Mouse (Mus musculus) heart, embryonic 16.5 days (tissue): ENCODE results near the gene Kalrn. TPM values are rescaled to one million over a fixed set of nuclear protein-coding genes. Genes with fewer than 3 reads are reported as not detected.
A peak's percentile ranks its signal among the peaks of the same experiment; 100 is the strongest.

Experiments
- ATAC-seq: fragments of 200-750 bp; cut with Nextera tagmentation; replicated peaks from 2 replicates; pipeline ENCODE4 v1.8.0; 2017; ENCODE audit warnings: moderate number of reproducible peaks; ENCODE audit not compliant: insufficient read depth, low FRiP score; ENCODE audit errors: extremely low read depth
- H3K27ac ChIP-seq: fragments of 300-500 bp; sonication (generic); 2 replicates; pipeline ENCODE4 v1.5.1; 2014; ENCODE audit warnings: mild to moderate bottlenecking, low read length, control low read depth, moderate library complexity
- H3K27me3 ChIP-seq: fragments of 300-500 bp; sonication (generic); 2 replicates; pipeline ENCODE4 v1.6.1; 2014; ENCODE audit warnings: low read length, mixed read lengths; ENCODE audit not compliant: control insufficient read depth, insufficient read depth
- H3K36me3 ChIP-seq: fragments of 300-500 bp; sonication (generic); 2 replicates; pipeline ENCODE4 v1.6.1; 2014; ENCODE audit not compliant: control insufficient read depth, insufficient read depth
- H3K4me1 ChIP-seq: fragments of 300-500 bp; sonication (generic); 2 replicates; pipeline ENCODE4 v1.6.1; 2014; ENCODE audit warnings: low read length, mixed read lengths; ENCODE audit not compliant: control insufficient read depth, insufficient read depth
- H3K4me2 ChIP-seq: fragments of 300-500 bp; sonication (generic); 2 replicates; pipeline ENCODE4 v1.6.1; 2014; ENCODE audit warnings: low read depth, mild to moderate bottlenecking, control low read depth, low read length
- H3K4me3 ChIP-seq: fragments of 300-500 bp; sonication (generic); 2 replicates; pipeline ENCODE4 v1.5.1; 2014; ENCODE audit warnings: mild to moderate bottlenecking, control low read depth, low read length
- H3K9ac ChIP-seq: fragments of 300-500 bp; sonication (generic); 2 replicates; pipeline ENCODE4 v1.6.1; 2014; ENCODE audit warnings: low read length, control low read depth
- H3K9me3 ChIP-seq: fragments of 300-500 bp; sonication (generic); replicated peaks from 2 replicates; pipeline ENCODE4 v1.6.1; 2016; ENCODE audit warnings: low read length; ENCODE audit not compliant: control insufficient read depth
- WGBS: fragments of 180-500 bp; shearing (Covaris S2); extraction: QIAGEN DNeasy Blood & Tissue Kit; methylation state at CpG from one replicate; pipeline ENCODE4 v1.1.7; 2014; 5-methylcytosine and 5-hydroxymethylcytosine counted together
- polyA plus RNA-seq: library from polyadenylated mRNA; unstranded; fragments of >200 nt; fragmentation: Nextera tagmentation; extraction: Ambion mirVana; gene quantifications from 2 replicates; pipeline ENCODE4 v1.2.1, GENCODE M21; 2015

Gene Kalrn
- polyA plus RNA-seq, 1 experiment from 2014 or later = 30.2 TPM

DNA sequence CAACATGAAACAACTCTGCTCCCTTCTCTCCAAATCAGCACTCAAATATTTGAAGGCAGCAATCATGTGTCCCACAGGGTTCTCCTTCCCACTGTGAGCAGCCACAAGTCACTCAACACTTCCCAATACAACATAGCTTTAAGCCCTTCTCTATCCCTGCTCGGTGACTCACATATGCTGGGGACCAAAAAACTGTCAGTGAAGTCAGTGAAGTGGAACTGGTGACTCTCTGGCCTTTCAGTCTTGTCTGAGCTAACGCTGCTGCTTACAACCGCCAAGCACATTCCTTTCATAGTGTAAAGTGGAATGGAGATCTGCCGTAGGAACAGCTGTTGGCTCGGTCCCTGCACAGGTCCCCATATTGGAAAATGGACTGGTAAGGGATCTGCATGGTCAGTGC is 241.7 kb downstream of the Kalrn start:
- 0 out of 2 replicates have a peak overlapping the region, but pooled peaks have one; percentile 33 for H3K9ac ChIP-seq
- peaks cover 33% of the 10 kb centered on the region for H3K4me1 ChIP-seq
- no peak overlapping the region for H3K4me3 ChIP-seq
- H3K27me3 ChIP-seq = no peaks in the 10 kb centered on the region
- no peaks in the 10 kb centered on the region for H3K36me3 ChIP-seq
- H3K9me3 ChIP-seq = no peaks in the 10 kb centered on the region
- ATAC-seq = peak; percentile 77
- H3K4me2 ChIP-seq = no peak overlapping the region
- H3K27ac ChIP-seq = peak overlapping the region; percentile 92
- 20% methylated on average over 5 of the region's 5 CpGs for WGBS

DNA sequence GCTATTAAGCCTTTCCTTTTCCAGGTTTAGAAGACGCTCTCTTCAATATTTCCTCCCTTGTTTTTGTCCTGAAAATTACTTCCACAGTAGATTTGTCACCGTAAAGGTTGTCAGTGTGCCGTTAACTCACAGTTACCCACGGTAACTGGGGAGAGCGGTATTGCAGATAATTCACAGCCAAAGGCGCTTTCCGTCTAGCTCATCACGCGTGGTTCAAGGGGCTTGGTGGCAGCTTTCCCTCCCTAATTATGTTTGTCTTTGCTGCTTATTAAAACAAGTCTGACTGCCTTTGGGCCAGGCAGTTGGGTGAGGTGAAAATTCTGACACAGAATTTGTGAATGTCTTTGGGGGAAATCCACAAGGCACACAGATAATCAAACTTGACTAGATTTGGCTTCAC is 243.5 kb downstream of the Kalrn start:
- no peaks in the 10 kb centered on the region for H3K36me3 ChIP-seq
- no peak overlapping the region for H3K9ac ChIP-seq
- no peaks in the 10 kb centered on the region for H3K9me3 ChIP-seq
- peak overlapping the region; percentile 30; the same call in 1 of the 2 replicates for H3K27ac ChIP-seq
- WGBS = 74% methylated on average over 9 of the region's 9 CpGs
- no peak overlapping the region for H3K4me3 ChIP-seq
- peaks cover 30% of the 10 kb centered on the region for H3K4me1 ChIP-seq
- no peak for ATAC-seq
- H3K27me3 ChIP-seq = no peaks in the 10 kb centered on the region
- H3K4me2 ChIP-seq = no peak overlapping the region

DNA sequence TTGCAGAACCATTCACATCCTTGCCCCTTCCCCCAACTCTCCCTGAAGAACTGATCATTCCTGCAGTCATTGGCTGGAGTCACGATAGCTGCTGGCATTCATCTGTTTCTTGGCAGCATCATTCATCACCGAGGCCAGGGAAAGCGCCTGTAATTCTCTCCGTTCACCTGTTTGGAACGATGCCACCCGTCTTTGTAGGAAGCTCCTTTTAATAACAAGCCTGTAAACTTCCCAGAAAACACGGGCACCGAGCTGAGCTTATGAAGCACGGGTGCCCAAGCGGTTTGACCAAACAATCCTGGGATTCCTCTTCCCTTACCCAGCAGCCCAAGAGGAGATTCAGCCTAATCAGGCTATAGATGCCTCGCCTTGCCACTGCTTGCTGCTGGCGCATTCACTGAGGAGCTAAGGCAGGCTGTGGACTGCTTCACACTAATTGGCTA is 243.9 kb downstream of the Kalrn start:
- no peaks in the 10 kb centered on the region for H3K27me3 ChIP-seq
- peaks cover 26% of the 10 kb centered on the region for H3K4me1 ChIP-seq
- no peak overlapping the region for H3K4me3 ChIP-seq
- no peak overlapping the region for H3K9ac ChIP-seq
- H3K4me2 ChIP-seq = 0 out of 2 replicates have a peak overlapping the region, but pooled peaks have one; percentile 31
- H3K27ac ChIP-seq = peak overlapping the region; percentile 30; the same call in 1 of the 2 replicates
- no peak for ATAC-seq
- H3K36me3 ChIP-seq = no peaks in the 10 kb centered on the region
- H3K9me3 ChIP-seq = no peaks in the 10 kb centered on the region
- WGBS = 44% methylated on average over 12 of the region's 12 CpGs

DNA sequence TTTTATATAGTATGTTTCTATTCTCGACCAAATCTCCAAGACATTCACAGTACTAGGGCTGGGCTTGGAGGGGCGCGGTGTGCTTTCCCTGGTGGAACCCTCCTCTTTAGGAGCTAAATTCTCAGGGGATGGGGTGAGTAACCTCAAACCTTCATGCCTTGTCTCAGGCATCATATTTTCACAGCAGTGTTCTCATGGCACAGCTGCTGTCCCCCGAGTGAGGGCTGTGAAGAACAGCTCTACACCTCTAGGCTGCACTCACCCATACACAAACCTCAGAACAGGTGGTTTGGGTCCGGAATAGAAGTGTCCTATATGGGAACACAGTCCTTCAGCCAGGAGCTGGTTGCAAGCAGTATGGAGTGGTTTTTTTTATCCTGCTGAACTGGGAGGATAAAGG is 245.4 kb downstream of the Kalrn start:
- Histone ChIP-seq H3K27ac (no peak overlapping the region), H3K9me3 (no peaks in the 10 kb centered on the region), H3K36me3 (no peaks in the 10 kb centered on the region), H3K4me1 (peaks cover 19% of the 10 kb centered on the region; the same call in 1 of the 2 replicates), H3K4me2 (no peak overlapping the region), H3K4me3 (no peak overlapping the region), H3K27me3 (no peaks in the 10 kb centered on the region), H3K9ac (no peak overlapping the region)
- ATAC-seq = no peak
- 64% methylated on average over 5 of the region's 5 CpGs for WGBS

DNA sequence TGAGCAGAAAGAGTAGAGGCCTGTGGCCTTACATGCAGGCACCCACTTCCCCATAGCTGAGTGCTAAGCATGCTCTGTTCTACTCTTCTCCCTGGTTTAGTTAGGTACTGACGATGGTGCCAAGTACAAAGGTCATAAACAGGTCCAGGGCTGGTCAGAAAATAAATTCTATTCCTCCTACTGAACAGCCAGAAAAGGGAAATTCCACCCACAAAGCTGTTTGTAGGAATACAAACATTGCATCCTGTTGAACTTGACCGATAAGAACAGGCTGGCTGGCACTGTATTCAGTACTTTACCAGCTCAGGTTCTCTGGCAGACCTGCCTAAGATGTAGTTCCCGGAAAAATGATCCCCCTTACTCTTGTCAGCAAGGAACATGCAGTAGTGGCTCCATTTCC is 247.5 kb downstream of the Kalrn start:
- H3K9ac ChIP-seq = no peak overlapping the region
- H3K4me2 ChIP-seq = no peak overlapping the region
- H3K27me3 ChIP-seq = no peaks in the 10 kb centered on the region
- ATAC-seq = no peak
- WGBS = 78% methylated on average over 3 of the region's 3 CpGs
- H3K4me1 ChIP-seq = peaks cover 19% of the 10 kb centered on the region
- no peaks in the 10 kb centered on the region for H3K9me3 ChIP-seq
- H3K4me3 ChIP-seq = no peak overlapping the region
- no peak overlapping the region for H3K27ac ChIP-seq
- H3K36me3 ChIP-seq = no peaks in the 10 kb centered on the region

DNA sequence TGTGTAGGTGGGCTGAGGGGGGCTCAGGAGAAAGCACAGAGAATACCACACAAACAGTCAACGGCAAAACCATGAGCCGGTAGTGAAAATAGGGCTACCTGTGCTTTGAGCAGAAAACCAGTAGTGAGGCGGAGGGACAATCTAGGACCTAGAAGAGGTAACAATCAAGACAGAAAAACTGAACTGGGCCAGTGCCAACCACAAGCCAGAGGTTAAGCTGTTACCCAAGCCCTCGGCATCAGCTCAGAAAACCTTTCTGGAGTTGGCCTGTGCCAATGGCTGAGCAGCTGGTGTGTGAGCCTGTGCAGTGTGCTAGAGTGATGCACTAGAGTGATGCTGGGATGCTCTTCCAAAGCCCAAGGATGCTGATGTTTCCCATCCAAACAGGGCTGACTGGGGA is 248.2 kb downstream of the Kalrn start:
- H3K27me3 ChIP-seq = no peaks in the 10 kb centered on the region
- no peak overlapping the region for H3K4me2 ChIP-seq
- H3K4me3 ChIP-seq = no peak overlapping the region
- no peak overlapping the region for H3K27ac ChIP-seq
- no peaks in the 10 kb centered on the region for H3K36me3 ChIP-seq
- no peaks in the 10 kb centered on the region for H3K9me3 ChIP-seq
- H3K9ac ChIP-seq = no peak overlapping the region
- 90% methylated on average over 4 of the region's 4 CpGs for WGBS
- ATAC-seq = no peak
- H3K4me1 ChIP-seq = peaks cover 22% of the 10 kb centered on the region

DNA sequence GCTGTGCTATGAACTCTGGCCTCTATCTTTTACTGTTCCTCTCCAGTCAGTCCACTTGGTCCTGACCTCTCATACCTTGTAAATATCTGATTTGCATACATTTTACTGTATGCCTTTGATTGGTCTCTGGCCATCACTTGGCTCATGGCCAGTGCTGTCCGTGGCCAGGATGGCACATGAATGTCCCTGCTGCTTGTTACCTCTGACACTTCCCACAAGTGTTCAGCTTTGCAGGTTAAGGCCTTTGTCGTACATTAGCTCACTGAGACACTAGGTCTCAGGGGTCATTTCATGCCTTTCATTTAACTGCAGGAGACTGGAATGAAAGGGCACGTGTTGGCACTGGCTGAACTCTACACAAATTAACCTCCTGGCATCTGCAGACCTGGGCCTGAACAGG is 248.6 kb downstream of the Kalrn start:
- no peak overlapping the region for H3K27ac ChIP-seq
- no peak overlapping the region for H3K4me2 ChIP-seq
- no peak overlapping the region for H3K4me3 ChIP-seq
- H3K9ac ChIP-seq = no peak overlapping the region
- ATAC-seq = no peak
- no peaks in the 10 kb centered on the region for H3K27me3 ChIP-seq
- H3K36me3 ChIP-seq = no peaks in the 10 kb centered on the region
- H3K9me3 ChIP-seq = no peaks in the 10 kb centered on the region
- H3K4me1 ChIP-seq = peaks cover 22% of the 10 kb centered on the region
- 73% methylated on average over 3 of the region's 3 CpGs for WGBS

DNA sequence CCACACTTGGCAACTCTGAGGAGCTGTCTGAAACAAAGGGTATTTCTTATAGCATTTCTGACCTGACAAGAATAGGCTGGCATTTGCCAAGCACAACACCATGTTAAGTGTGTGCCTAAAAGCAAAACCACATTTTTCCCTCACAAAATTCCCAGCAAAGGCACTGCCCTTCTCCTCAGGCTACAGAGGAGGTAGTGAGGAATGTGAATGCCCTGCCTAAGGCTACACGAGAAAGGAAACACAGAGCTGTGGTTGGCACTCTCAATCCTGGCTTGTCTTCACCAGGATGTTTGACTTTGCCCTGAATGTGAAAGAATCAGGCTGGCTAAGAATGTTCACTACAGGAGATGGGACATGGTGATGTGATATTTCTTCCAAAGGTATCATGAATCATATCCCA is 249.8 kb downstream of the Kalrn start:
- Histone ChIP-seq H3K4me2 (no peak overlapping the region), H3K9me3 (no peaks in the 10 kb centered on the region), H3K27me3 (no peaks in the 10 kb centered on the region), H3K27ac (no peak overlapping the region), H3K9ac (no peak overlapping the region), H3K36me3 (no peaks in the 10 kb centered on the region), H3K4me3 (no peak overlapping the region), H3K4me1 (peaks cover 25% of the 10 kb centered on the region)
- WGBS = 70% methylated on average over 1 of the region's 1 CpGs
- no peak for ATAC-seq

DNA sequence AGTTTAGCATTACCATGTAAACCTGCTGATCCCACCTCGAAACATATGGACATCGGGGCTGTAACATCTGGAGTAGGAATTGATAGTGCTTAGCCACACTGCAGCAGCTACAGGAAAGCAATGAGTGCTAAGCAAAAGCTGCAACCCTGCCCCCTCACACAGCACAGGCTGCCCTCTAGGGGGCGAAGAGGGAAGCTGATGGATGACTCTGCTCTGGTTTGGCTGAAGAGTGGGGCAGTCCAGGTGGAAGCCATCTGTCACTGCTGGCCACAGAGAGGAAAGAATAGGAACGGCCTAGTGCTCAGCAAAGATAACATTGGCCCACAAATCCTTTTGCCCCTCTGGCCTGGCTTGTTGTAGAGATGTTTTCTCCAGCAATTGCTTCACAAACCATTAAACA is 250.8 kb downstream of the Kalrn start:
- WGBS = 15% methylated on average over 4 of the region's 4 CpGs
- Histone ChIP-seq H3K9ac (no peak overlapping the region), H3K4me1 (peaks cover 27% of the 10 kb centered on the region), H3K9me3 (no peaks in the 10 kb centered on the region), H3K27ac (0 out of 2 replicates have a peak overlapping the region, but pooled peaks have one; percentile 27), H3K27me3 (no peaks in the 10 kb centered on the region), H3K4me2 (no peak overlapping the region), H3K36me3 (no peaks in the 10 kb centered on the region), H3K4me3 (no peak overlapping the region)
- peak; percentile 68 for ATAC-seq
